Mouse (Mus musculus) erythroblast, adult 5-6 weeks (primary cell): ENCODE measurements around the gene Olfr1282. TPM values are rescaled to one million over a fixed set of nuclear protein-coding genes. Genes with fewer than 3 reads are reported as not detected.
"Not testable (repeated sequence)": the region's sequence is repeated elsewhere in the genome, so short reads cannot be mapped to it uniquely, and the experiment has no call there.

Experiments used
- ATAC-seq: replicated peaks from 2 replicates; pipeline ENCODE4 v1.8.0; 2016; ENCODE audit warnings: moderate number of reproducible peaks, mild to moderate bottlenecking, moderate TSS enrichment, inconsistent platforms; ENCODE audit not compliant: poor library complexity, low FRiP score, severe bottlenecking
- total RNA-seq, 2 experiments: library from RNA; stranded (forward) in 1 of 2; stranded (reverse) in 1 of 2; fragments of 150-400 nt in 1 of 2; fragments of 200-764, 138-1000 nt in 1 of 2; gene quantifications; 2 replicates each; pipeline versions ENCODE4 v1.2.3 to v1.2.4; 2015 to 2017; ENCODE audit warnings: low replicate concordance in 2 of 2

Olfr1282 gene
- total RNA-seq (2015; ENCODE audit: low replicate concordance) (not detected in 2 replicates), total RNA-seq (2017; ENCODE audit: low replicate concordance) (not detected in 2 replicates)

DNA sequence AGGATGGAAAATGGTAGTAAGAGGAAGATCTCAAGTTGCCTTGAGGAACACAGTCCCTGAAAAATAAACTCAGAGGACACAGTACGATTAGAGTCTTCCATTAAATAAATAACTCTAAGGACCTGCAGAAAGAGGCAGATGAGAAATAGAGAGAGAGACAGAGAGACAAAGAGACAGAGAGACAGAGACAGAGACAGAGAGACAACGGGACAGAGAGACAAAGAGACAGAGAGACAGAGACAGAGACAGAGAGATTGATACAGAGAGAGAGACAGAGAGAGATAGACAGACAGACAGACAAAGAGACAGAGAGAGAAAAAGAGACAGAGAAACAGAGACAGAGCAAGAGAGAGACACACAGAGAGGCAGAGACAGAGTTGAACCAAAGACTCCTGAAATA, at the start of gene Olfr1282:
TSS of gene Olfr1282 (minus strand) at position 101 of the 400 bp plus-strand sequence.
- no peak for ATAC-seq

DNA sequence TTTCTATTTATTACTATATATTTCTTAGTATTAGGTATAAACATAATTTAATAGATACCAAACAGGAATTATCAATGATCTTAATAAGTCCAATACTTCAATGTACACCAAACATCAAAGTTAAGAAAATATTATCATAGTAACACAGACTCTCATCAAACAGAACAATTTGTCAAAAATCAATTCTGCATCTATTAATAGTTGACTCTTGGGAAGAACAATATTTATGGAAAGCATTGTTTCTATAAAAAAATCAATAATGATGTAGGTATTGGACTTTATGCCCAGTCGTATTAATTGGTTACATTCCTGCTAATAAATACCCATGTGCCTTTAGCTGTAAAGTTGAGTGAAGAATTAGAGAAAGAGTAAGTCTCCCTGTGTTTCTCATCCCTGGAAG, 39.3 kb upstream of the Olfr1282 start, which contains the start of gene Olfr1284:
TSS of gene Olfr1284 (plus strand) at position 301 of the 400 bp plus-strand sequence.
- no peak for ATAC-seq

DNA sequence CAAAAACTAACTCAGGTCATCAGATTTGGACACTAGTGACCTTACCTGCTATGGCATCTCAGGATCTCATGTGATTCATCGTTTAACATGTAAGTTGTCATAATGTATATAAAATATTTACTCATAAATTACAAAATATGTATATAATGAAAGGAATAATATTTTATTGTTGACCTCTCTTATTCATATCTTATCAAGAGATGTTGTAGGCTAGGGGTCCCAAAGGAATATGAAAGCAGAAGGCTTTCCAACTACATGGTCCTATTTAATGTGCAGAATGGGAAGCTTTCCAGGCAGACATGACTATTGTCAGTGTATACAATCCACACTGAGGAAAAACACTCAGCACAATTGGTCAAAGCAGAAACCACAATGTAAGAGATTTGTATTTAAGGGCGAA, 30.6 kb upstream of the Olfr1282 start, which contains the start of gene Olfr1283:
TSS of gene Olfr1283 (plus strand) at position 301 of the 400 bp plus-strand sequence.
- no peak for ATAC-seq

DNA sequence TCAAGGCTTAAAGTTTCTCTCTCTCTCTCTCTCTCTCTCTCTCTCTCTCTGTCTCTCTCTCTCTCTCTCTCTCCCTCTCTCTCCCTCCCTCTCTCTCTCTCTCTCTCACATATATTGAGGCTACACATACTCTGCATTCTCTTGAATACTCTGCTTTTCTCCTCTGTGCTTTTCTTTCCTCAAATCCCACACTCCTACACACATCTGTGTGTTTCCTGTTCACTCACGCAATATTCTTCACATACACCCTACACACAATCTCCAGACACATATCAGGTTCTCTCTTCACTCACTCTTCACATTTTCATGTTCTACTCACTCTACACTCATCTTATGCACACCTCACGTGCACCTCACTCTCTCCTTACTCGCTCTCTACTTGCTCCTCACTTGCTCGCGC, 2.2 kb downstream of the Olfr1282 start:
- ATAC-seq: not testable (repeated sequence)

DNA sequence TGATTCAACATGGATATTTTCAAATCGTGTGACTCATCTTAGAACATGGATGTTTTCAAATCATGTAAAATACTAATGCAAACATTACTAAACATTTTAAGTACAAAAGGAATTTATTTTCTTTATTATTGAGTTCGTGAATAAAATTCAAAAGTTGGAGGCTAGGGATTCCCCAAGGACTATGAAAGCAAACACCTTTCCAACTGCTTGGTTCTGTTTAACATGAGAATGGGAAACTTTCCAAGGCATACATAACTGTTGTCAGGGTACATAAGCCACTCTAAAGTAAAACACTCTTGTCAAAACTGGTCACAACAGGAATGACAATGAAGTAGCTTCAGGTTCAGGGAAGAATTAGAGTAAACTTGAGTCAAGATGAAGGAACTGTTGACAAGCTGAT, 9.7 kb downstream of the Olfr1282 start, which contains the start of gene Olfr1281:
TSS of gene Olfr1281 (plus strand) at position 301 of the 400 bp plus-strand sequence.
- ATAC-seq: no peak

DNA sequence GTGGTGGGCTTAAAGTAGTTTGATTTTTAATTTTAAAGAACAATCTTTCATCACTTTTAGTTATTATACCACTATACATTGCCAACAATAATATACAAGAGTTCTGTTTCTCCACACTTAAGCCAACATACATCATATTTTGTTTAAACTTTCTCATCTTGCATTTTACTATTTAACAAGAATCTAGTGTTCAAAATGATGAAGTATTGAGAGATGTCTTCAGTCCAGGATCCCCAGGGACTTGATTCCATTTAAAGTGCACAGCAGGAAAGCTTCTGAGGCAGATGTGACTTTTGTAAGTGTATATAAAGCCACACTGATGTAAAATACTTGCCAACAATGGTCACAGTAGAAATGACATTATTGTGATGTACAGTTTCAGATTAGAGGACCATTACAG, 22.2 kb downstream of the Olfr1282 start, which contains the start of gene Olfr1280:
TSS of gene Olfr1280 (plus strand) at position 301 of the 400 bp plus-strand sequence.
- ATAC-seq: no peak

DNA sequence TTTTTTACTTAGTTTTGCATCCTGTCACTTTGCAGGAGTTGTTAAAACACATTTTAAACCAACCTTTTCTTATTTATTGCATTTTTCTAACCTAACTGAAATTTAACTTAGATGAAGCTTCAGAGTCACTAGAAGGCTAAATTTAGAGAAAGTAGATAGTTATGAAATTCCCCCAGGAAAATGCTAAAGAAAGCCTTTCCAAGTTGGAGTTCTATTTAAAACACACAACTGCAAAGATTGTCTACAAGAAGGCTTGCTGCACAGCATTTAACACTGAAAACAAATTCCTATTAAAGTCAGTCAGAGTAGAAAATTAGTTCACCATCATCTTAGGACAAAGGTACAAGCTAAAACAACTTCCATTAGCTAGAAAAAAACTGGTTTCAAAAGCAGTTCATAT, 35.5 kb downstream of the Olfr1282 start, which contains the start of gene Olfr1279:
TSS of gene Olfr1279 (plus strand) at position 262 of the 400 bp plus-strand sequence.
- ATAC-seq: no peak

DNA sequence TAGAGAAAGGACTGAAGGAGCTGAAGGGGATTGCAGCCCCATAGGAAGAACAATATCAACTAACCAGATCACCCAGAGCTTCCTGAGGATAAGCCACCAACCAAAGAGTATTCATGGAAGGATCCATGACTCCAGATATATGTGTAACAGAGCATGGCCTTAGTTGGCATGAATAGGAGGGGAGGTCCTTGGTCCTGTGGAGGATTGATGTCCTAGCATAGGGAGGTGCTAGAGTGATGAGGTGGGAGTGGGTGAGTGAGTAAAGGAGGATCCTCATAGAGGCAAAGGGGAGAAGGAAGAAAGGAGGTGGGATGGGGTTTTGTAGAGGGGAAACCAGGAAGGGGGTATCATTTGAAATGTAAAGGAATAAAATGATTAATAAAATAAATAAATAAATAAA, 37.3 kb downstream of the Olfr1282 start:
- no peak for ATAC-seq

DNA sequence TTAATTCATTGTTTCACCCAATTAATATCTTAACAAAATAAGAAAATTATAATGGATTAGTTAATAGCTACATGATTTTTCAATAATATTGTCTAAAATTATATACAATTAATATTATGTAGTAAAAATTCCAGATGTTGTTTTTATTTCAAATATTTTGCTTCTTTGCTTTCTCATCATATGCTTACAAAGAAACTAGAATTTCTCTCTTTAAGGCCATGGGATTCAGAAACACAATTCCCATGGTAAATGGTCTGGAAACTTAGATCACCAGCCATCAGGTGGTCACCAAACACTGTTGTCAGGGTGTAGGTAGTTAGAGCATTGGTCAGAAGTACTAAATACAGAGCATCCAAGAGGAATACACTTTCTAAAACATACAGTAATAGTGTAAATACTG, 46.0 kb downstream of the Olfr1282 start, which contains the start of gene Olfr1278:
TSS of gene Olfr1278 (plus strand) at position 301 of the 400 bp plus-strand sequence.
- no peak for ATAC-seq

Other genes with a start within 250 kb of the Olfr1282 start
- not detected in 2 replicates for gene Gm13941, start 230.1 kb downstream of the Olfr1282 start, total RNA-seq (2015; ENCODE audit: low replicate concordance)
- not detected in 2 replicates for gene Gm13941, start 230.1 kb downstream of the Olfr1282 start, total RNA-seq (2017; ENCODE audit: low replicate concordance)
- not detected in 2 replicates for gene Gm15130, start 183.1 kb downstream of the Olfr1282 start, total RNA-seq (2015; ENCODE audit: low replicate concordance)
- not detected in 2 replicates for gene Gm15130, start 183.1 kb downstream of the Olfr1282 start, total RNA-seq (2017; ENCODE audit: low replicate concordance)
- gene 4930430A15Rik, start 106.5 kb downstream of the Olfr1282 start, total RNA-seq (2015; ENCODE audit: low replicate concordance): not detected in 2 replicates
- gene 4930430A15Rik, start 106.5 kb downstream of the Olfr1282 start, total RNA-seq (2017; ENCODE audit: low replicate concordance): not detected in 2 replicates
- not detected in 2 replicates for gene Olfr1275, start 100.8 kb downstream of the Olfr1282 start, total RNA-seq (2015; ENCODE audit: low replicate concordance)
- not detected in 2 replicates for gene Olfr1275, start 100.8 kb downstream of the Olfr1282 start, total RNA-seq (2017; ENCODE audit: low replicate concordance)
- not detected in 2 replicates for gene Olfr1276, start 81.6 kb downstream of the Olfr1282 start, total RNA-seq (2015; ENCODE audit: low replicate concordance)
- not detected in 2 replicates for gene Olfr1276, start 81.6 kb downstream of the Olfr1282 start, total RNA-seq (2017; ENCODE audit: low replicate concordance)
- not detected in 2 replicates for gene Olfr1277, start 62.0 kb downstream of the Olfr1282 start, total RNA-seq (2015; ENCODE audit: low replicate concordance)
- gene Olfr1277, start 62.0 kb downstream of the Olfr1282 start, total RNA-seq (2017; ENCODE audit: low replicate concordance): not detected in 2 replicates
- not detected in 2 replicates for gene Olfr1278, start 45.9 kb downstream of the Olfr1282 start, total RNA-seq (2015; ENCODE audit: low replicate concordance)
- 0.14 TPM in 1 of 2 replicates, not detected in the other for gene Olfr1278, start 45.9 kb downstream of the Olfr1282 start, total RNA-seq (2017; ENCODE audit: low replicate concordance)
- not detected in 2 replicates for gene Olfr1279, start 35.4 kb downstream of the Olfr1282 start, total RNA-seq (2015; ENCODE audit: low replicate concordance)
- gene Olfr1279, start 35.4 kb downstream of the Olfr1282 start, total RNA-seq (2017; ENCODE audit: low replicate concordance): not detected in 2 replicates
- gene Olfr1280, start 22.1 kb downstream of the Olfr1282 start, total RNA-seq (2015; ENCODE audit: low replicate concordance): not detected in 2 replicates
- gene Olfr1280, start 22.1 kb downstream of the Olfr1282 start, total RNA-seq (2017; ENCODE audit: low replicate concordance): not detected in 2 replicates
- gene Olfr1281, start 9.6 kb downstream of the Olfr1282 start, total RNA-seq (2015; ENCODE audit: low replicate concordance): not detected in 2 replicates
- gene Olfr1281, start 9.6 kb downstream of the Olfr1282 start, total RNA-seq (2017; ENCODE audit: low replicate concordance): not detected in 2 replicates
- not detected in 2 replicates for gene Olfr1283, start 30.7 kb upstream of the Olfr1282 start, total RNA-seq (2015; ENCODE audit: low replicate concordance)
- not detected in 2 replicates for gene Olfr1283, start 30.7 kb upstream of the Olfr1282 start, total RNA-seq (2017; ENCODE audit: low replicate concordance)
- not detected in 2 replicates for gene Olfr1284, start 39.4 kb upstream of the Olfr1282 start, total RNA-seq (2015; ENCODE audit: low replicate concordance)
- 1.5 TPM in 1 of 2 replicates, not detected in the other for gene Olfr1284, start 39.4 kb upstream of the Olfr1282 start, total RNA-seq (2017; ENCODE audit: low replicate concordance)
- not detected in 2 replicates for gene Olfr1286, start 87.0 kb upstream of the Olfr1282 start, total RNA-seq (2015; ENCODE audit: low replicate concordance)
- not detected in 2 replicates for gene Olfr1286, start 87.0 kb upstream of the Olfr1282 start, total RNA-seq (2017; ENCODE audit: low replicate concordance)
- gene Olfr1287, start 113.1 kb upstream of the Olfr1282 start, total RNA-seq (2015; ENCODE audit: low replicate concordance): not detected in 2 replicates
- not detected in 2 replicates for gene Olfr1287, start 113.1 kb upstream of the Olfr1282 start, total RNA-seq (2017; ENCODE audit: low replicate concordance)
- not detected in 2 replicates for gene Olfr1288, start 138.0 kb upstream of the Olfr1282 start, total RNA-seq (2015; ENCODE audit: low replicate concordance)
- not detected in 2 replicates for gene Olfr1288, start 138.0 kb upstream of the Olfr1282 start, total RNA-seq (2017; ENCODE audit: low replicate concordance)
- gene Olfr1289, start 144.7 kb upstream of the Olfr1282 start, total RNA-seq (2015; ENCODE audit: low replicate concordance): not detected in 2 replicates
- not detected in 2 replicates for gene Olfr1289, start 144.7 kb upstream of the Olfr1282 start, total RNA-seq (2017; ENCODE audit: low replicate concordance)
- not detected in 2 replicates for gene Olfr1290, start 157.8 kb upstream of the Olfr1282 start, total RNA-seq (2015; ENCODE audit: low replicate concordance)
- not detected in 2 replicates for gene Olfr1290, start 157.8 kb upstream of the Olfr1282 start, total RNA-seq (2017; ENCODE audit: low replicate concordance)
- gene Olfr1291-ps1, start 161.1 kb upstream of the Olfr1282 start, total RNA-seq (2015; ENCODE audit: low replicate concordance): not detected in 2 replicates
- not detected in 2 replicates for gene Olfr1291-ps1, start 161.1 kb upstream of the Olfr1282 start, total RNA-seq (2017; ENCODE audit: low replicate concordance)
- gene Olfr1293-ps, start 189.1 kb upstream of the Olfr1282 start, total RNA-seq (2015; ENCODE audit: low replicate concordance): not detected in 2 replicates
- not detected in 2 replicates for gene Olfr1293-ps, start 189.1 kb upstream of the Olfr1282 start, total RNA-seq (2017; ENCODE audit: low replicate concordance)
- not detected in 2 replicates for gene Olfr1294, start 204.2 kb upstream of the Olfr1282 start, total RNA-seq (2015; ENCODE audit: low replicate concordance)
- gene Olfr1294, start 204.2 kb upstream of the Olfr1282 start, total RNA-seq (2017; ENCODE audit: low replicate concordance): not detected in 2 replicates
- not detected in 2 replicates for gene Olfr1295, start 233.6 kb upstream of the Olfr1282 start, total RNA-seq (2015; ENCODE audit: low replicate concordance)
- gene Olfr1295, start 233.6 kb upstream of the Olfr1282 start, total RNA-seq (2017; ENCODE audit: low replicate concordance): not detected in 2 replicates